Mouse (Mus musculus): ENCODE measurements around the gene Map2k1.
"Not testable (repeated sequence)": the region's sequence is repeated elsewhere in the genome, so short reads cannot be mapped to it uniquely, and the experiment has no call there.

The Map2k1 gene

GRCm38 (mm10) chr9:64253021-64253904 lies at the start of gene Map2k1:
Gene Map2k1 (minus strand): TSS chr9:64253631.
- DNase-seq: peak; percentile 99

GRCm38 (mm10) chr9:64303086-64303485 lies 49.7 kb upstream of the Map2k1 start:
- not testable (repeated sequence) for DNase-seq

- no peak for DNase-seq
Observed at GRCm38 (mm10) chr9:64282404-64282987, 29.1 kb upstream of the Map2k1 start.

- DNase-seq: no peak
Observed at GRCm38 (mm10) chr9:64281781-64282178, 28.3 kb upstream of the Map2k1 start.

GRCm38 (mm10) chr9:64281105-64281780 lies 27.8 kb upstream of the Map2k1 start, which contains the start of gene Tipin:
Gene Tipin (plus strand): TSS chr9:64281581.
- peak; percentile 96 for DNase-seq

GRCm38 (mm10) chr9:64278665-64279310 lies 25.4 kb upstream of the Map2k1 start:
- DNase-seq: no peak

- peak; percentile 81 for DNase-seq
Observed at GRCm38 (mm10) chr9:64277706-64278105, 24.3 kb upstream of the Map2k1 start.

GRCm38 (mm10) chr9:64274919-64275318 lies 21.5 kb upstream of the Map2k1 start:
- peak; percentile 35 for DNase-seq

- DNase-seq: no peak
Observed at GRCm38 (mm10) chr9:64274291-64274690, 20.9 kb upstream of the Map2k1 start.

- peak; percentile 59 for DNase-seq
Observed at GRCm38 (mm10) chr9:64273757-64274156, 20.3 kb upstream of the Map2k1 start.

GRCm38 (mm10) chr9:64272611-64273010 lies 19.2 kb upstream of the Map2k1 start:
- DNase-seq: peak; percentile 64

GRCm38 (mm10) chr9:64271249-64271648 lies 17.8 kb upstream of the Map2k1 start:
- DNase-seq: no peak

- not testable (repeated sequence) for DNase-seq
Observed at GRCm38 (mm10) chr9:64268836-64269235, 15.4 kb upstream of the Map2k1 start.

- DNase-seq: no peak
Observed at GRCm38 (mm10) chr9:64268196-64268595, 14.8 kb upstream of the Map2k1 start.

GRCm38 (mm10) chr9:64267231-64267630 lies 13.8 kb upstream of the Map2k1 start:
- no peak for DNase-seq

GRCm38 (mm10) chr9:64264813-64265212 lies 11.4 kb upstream of the Map2k1 start:
- no peak for DNase-seq

- no peak for DNase-seq
Observed at GRCm38 (mm10) chr9:64261023-64261422, 7.6 kb upstream of the Map2k1 start.

GRCm38 (mm10) chr9:64259906-64260305 lies 6.5 kb upstream of the Map2k1 start:
- no peak for DNase-seq

GRCm38 (mm10) chr9:64256204-64256603 lies 2.8 kb upstream of the Map2k1 start:
- no peak for DNase-seq

- no peak for DNase-seq
Observed at GRCm38 (mm10) chr9:64255422-64255821, 2.0 kb upstream of the Map2k1 start.

- peak; percentile 35 for DNase-seq
Observed at GRCm38 (mm10) chr9:64252591-64253020, 825 bp downstream of the Map2k1 start.

GRCm38 (mm10) chr9:64250111-64250730 lies 3.2 kb downstream of the Map2k1 start:
- DNase-seq: no peak

Measured in retina, postnatal 1 day (tissue).